Mouse (Mus musculus) forebrain, embryonic 13.5 days (tissue): ENCODE measurements around the gene Zfp422. TPM values are rescaled to one million over a fixed set of nuclear protein-coding genes. Genes with fewer than 3 reads are reported as not detected.

Experiments used
- ATAC-seq: fragments of 200-750 bp; cut with Nextera tagmentation; 2 replicates; pipeline ENCODE4 v1.8.0; 2017
- H3K27ac ChIP-seq: fragments of 300-500 bp; sonication (generic); 2 replicates; pipeline ENCODE4 v1.5.1; 2015; ENCODE audit warnings: inconsistent platforms, mild to moderate bottlenecking, moderate library complexity
- H3K27me3 ChIP-seq: fragments of 300-500 bp; sonication (generic); 2 replicates; pipeline ENCODE4 v1.6.1; 2015; ENCODE audit warnings: mild to moderate bottlenecking, inconsistent platforms
- H3K36me3 ChIP-seq: fragments of 300-500 bp; sonication (generic); 2 replicates; pipeline ENCODE4 v1.6.1; 2015; ENCODE audit warnings: mild to moderate bottlenecking, inconsistent platforms; ENCODE audit not compliant: poor library complexity, severe bottlenecking
- H3K4me1 ChIP-seq: fragments of 300-500 bp; sonication (generic); 2 replicates; pipeline ENCODE4 v1.6.1; 2015; ENCODE audit warnings: inconsistent platforms
- H3K4me2 ChIP-seq: fragments of 300-500 bp; sonication (generic); 2 replicates; pipeline ENCODE4 v1.6.1; 2015; ENCODE audit warnings: inconsistent platforms, mild to moderate bottlenecking, moderate library complexity
- H3K4me3 ChIP-seq: fragments of 300-500 bp; sonication (generic); 2 replicates; pipeline ENCODE4 v1.5.1; 2015; ENCODE audit warnings: mild to moderate bottlenecking, inconsistent platforms
- H3K9ac ChIP-seq: fragments of 300-500 bp; sonication (generic); 2 replicates; pipeline ENCODE4 v1.6.1; 2015; ENCODE audit warnings: mild to moderate bottlenecking, inconsistent platforms
- H3K9me3 ChIP-seq: fragments of 300-500 bp; sonication (generic); replicated peaks from 2 replicates; pipeline ENCODE4 v1.6.1; 2016; ENCODE audit warnings: inconsistent platforms
- WGBS: fragments of 180-500 bp; shearing (Covaris S2); methylation state at CpG from one replicate; pipeline ENCODE4 v1.1.7; 2015; 5-methylcytosine and 5-hydroxymethylcytosine counted together
- polyA plus RNA-seq: library from polyadenylated mRNA; unstranded; fragments of >200 nt; fragmentation: Nextera tagmentation; extraction: Ambion mirVana; gene quantifications from 2 replicates; pipeline ENCODE4 v1.2.1, GENCODE M21; 2015

Gene Zfp422
- polyA plus RNA-seq, 1 experiment from 2014 or later: 287 TPM

- no peak overlapping the region; the same call in 1 of the 2 replicates for H3K27ac ChIP-seq
Measured at GRCm38 (mm10) chr6:116667382-116667781, 38.6 kb upstream of the Zfp422 start.

GRCm38 (mm10) chr6:116666892-116667291 is 38.1 kb upstream of the Zfp422 start:
- H3K9ac ChIP-seq: no peak overlapping the region
- peaks cover 3% of the 10 kb centered on the region; the same call in 1 of the 2 replicates for H3K27me3 ChIP-seq
- H3K9me3 ChIP-seq: no peaks in the 10 kb centered on the region
- ATAC-seq: no peak
- peaks cover 52% of the 10 kb centered on the region for H3K4me1 ChIP-seq
- no peak overlapping the region; the same call in 1 of the 2 replicates for H3K27ac ChIP-seq
- no peak overlapping the region for H3K4me3 ChIP-seq
- H3K36me3 ChIP-seq: no peaks in the 10 kb centered on the region
- WGBS: 13% methylated on average over 3 of the region's 3 CpGs
- H3K4me2 ChIP-seq: no peak overlapping the region

More at GRCm38 (mm10) chr6:116667382-116667781, 38.6 kb upstream of the Zfp422 start:
- Histone ChIP-seq H3K4me1 (peaks cover 52% of the 10 kb centered on the region), H3K9ac (no peak overlapping the region), H3K4me3 (no peak overlapping the region), H3K9me3 (no peaks in the 10 kb centered on the region), H3K27me3 (peaks cover 3% of the 10 kb centered on the region; the same call in 1 of the 2 replicates), H3K4me2 (no peak overlapping the region), H3K36me3 (no peaks in the 10 kb centered on the region)
- no peak for ATAC-seq
- WGBS: 63% methylated on average over 3 of the region's 3 CpGs

- Histone ChIP-seq H3K9ac (no peak overlapping the region), H3K4me2 (no peak overlapping the region), H3K4me1 (peaks cover 46% of the 10 kb centered on the region), H3K36me3 (no peaks in the 10 kb centered on the region), H3K4me3 (no peak overlapping the region), H3K27ac (no peak overlapping the region), H3K27me3 (no peaks in the 10 kb centered on the region), H3K9me3 (no peaks in the 10 kb centered on the region)
- 53% methylated on average over 12 of the region's 12 CpGs for WGBS
- no peak for ATAC-seq
Measured at GRCm38 (mm10) chr6:116666085-116666750, 37.4 kb upstream of the Zfp422 start.

GRCm38 (mm10) chr6:116664830-116665229 is 36.0 kb upstream of the Zfp422 start:
- ATAC-seq: no peak
- Histone ChIP-seq H3K4me1 (peaks cover 32% of the 10 kb centered on the region), H3K9me3 (no peaks in the 10 kb centered on the region), H3K27ac (no peak overlapping the region), H3K36me3 (no peaks in the 10 kb centered on the region), H3K4me2 (no peak overlapping the region), H3K27me3 (no peaks in the 10 kb centered on the region), H3K4me3 (no peak overlapping the region), H3K9ac (no peak overlapping the region)
- WGBS: 86% methylated on average over 3 of the region's 3 CpGs

GRCm38 (mm10) chr6:116664031-116664430 is 35.2 kb upstream of the Zfp422 start:
- no peak for ATAC-seq
- Histone ChIP-seq H3K36me3 (no peaks in the 10 kb centered on the region), H3K4me2 (no peak overlapping the region), H3K9me3 (no peaks in the 10 kb centered on the region), H3K4me1 (peaks cover 24% of the 10 kb centered on the region), H3K27me3 (no peaks in the 10 kb centered on the region), H3K4me3 (no peak overlapping the region), H3K27ac (no peak overlapping the region), H3K9ac (no peak overlapping the region)
- 82% methylated on average over 6 of the region's 6 CpGs for WGBS

- Histone ChIP-seq H3K9me3 (no peaks in the 10 kb centered on the region), H3K36me3 (no peaks in the 10 kb centered on the region), H3K4me3 (no peak overlapping the region), H3K4me1 (peaks cover 17% of the 10 kb centered on the region), H3K9ac (no peak overlapping the region), H3K27ac (no peak overlapping the region), H3K4me2 (no peak overlapping the region), H3K27me3 (no peaks in the 10 kb centered on the region)
- ATAC-seq: no peak
- 89% methylated on average over 2 of the region's 2 CpGs for WGBS
Measured at GRCm38 (mm10) chr6:116663364-116663763, 34.6 kb upstream of the Zfp422 start.

GRCm38 (mm10) chr6:116653684-116654454 is 25.1 kb upstream of the Zfp422 start:
- H3K36me3 ChIP-seq: no peaks in the 10 kb centered on the region
- no peak overlapping the region for H3K27ac ChIP-seq
- no peaks in the 10 kb centered on the region for H3K27me3 ChIP-seq
- ATAC-seq: peak; percentile 90
- no peaks in the 10 kb centered on the region for H3K4me1 ChIP-seq
- no peaks in the 10 kb centered on the region for H3K9me3 ChIP-seq
- 59% methylated on average over 9 of the region's 9 CpGs for WGBS
- H3K9ac ChIP-seq: no peak overlapping the region
- H3K4me3 ChIP-seq: no peak overlapping the region
- H3K4me2 ChIP-seq: no peak overlapping the region

GRCm38 (mm10) chr6:116653191-116653590 is 24.4 kb upstream of the Zfp422 start:
- WGBS: 73% methylated on average over 3 of the region's 3 CpGs
- Histone ChIP-seq H3K36me3 (no peaks in the 10 kb centered on the region), H3K4me3 (no peak overlapping the region), H3K4me2 (no peak overlapping the region), H3K27me3 (no peaks in the 10 kb centered on the region), H3K27ac (no peak overlapping the region), H3K9ac (no peak overlapping the region), H3K4me1 (no peaks in the 10 kb centered on the region), H3K9me3 (no peaks in the 10 kb centered on the region)
- no peak for ATAC-seq

- no peak overlapping the region for H3K4me2 ChIP-seq
- ATAC-seq: no peak
Measured at GRCm38 (mm10) chr6:116651437-116652118, 22.8 kb upstream of the Zfp422 start.

GRCm38 (mm10) chr6:116650406-116650805 is 21.6 kb upstream of the Zfp422 start, which contains the start of gene Depp1:
Depp1 (plus strand) TSS chr6:116650609.
- no peaks in the 10 kb centered on the region for H3K9me3 ChIP-seq
- ATAC-seq: no peak
- no peaks in the 10 kb centered on the region for H3K27me3 ChIP-seq
- no peak within 1 kb of the TSS for H3K27ac ChIP-seq
- no peak within 1 kb of the TSS for H3K4me2 ChIP-seq
- no peak within 1 kb of the TSS for H3K9ac ChIP-seq
- 0 out of 2 replicates have a peak, but pooled peaks cover 5% of the 10 kb centered on the region for H3K36me3 ChIP-seq
- 83% methylated on average over 6 of the region's 6 CpGs for WGBS
- H3K4me1 ChIP-seq: no peaks in the 10 kb centered on the region
- H3K4me3 ChIP-seq: no peak within 1 kb of the TSS

More at GRCm38 (mm10) chr6:116651437-116652118, 22.8 kb upstream of the Zfp422 start:
- H3K27me3 ChIP-seq: no peaks in the 10 kb centered on the region
- H3K9me3 ChIP-seq: no peaks in the 10 kb centered on the region
- H3K27ac ChIP-seq: no peak overlapping the region
- 80% methylated on average over 20 of the region's 20 CpGs for WGBS
- H3K4me1 ChIP-seq: no peaks in the 10 kb centered on the region
- no peak overlapping the region for H3K4me3 ChIP-seq
- no peak overlapping the region for H3K9ac ChIP-seq
- 0 out of 2 replicates have a peak, but pooled peaks cover 5% of the 10 kb centered on the region for H3K36me3 ChIP-seq

GRCm38 (mm10) chr6:116649811-116650210 is 21.0 kb upstream of the Zfp422 start:
- Histone ChIP-seq H3K27ac (no peak overlapping the region), H3K36me3 (0 out of 2 replicates have a peak, but pooled peaks cover 5% of the 10 kb centered on the region), H3K4me2 (no peak overlapping the region), H3K9me3 (no peaks in the 10 kb centered on the region), H3K4me3 (no peak overlapping the region), H3K4me1 (no peaks in the 10 kb centered on the region), H3K9ac (no peak overlapping the region), H3K27me3 (no peaks in the 10 kb centered on the region)
- 92% methylated on average over 7 of the region's 7 CpGs for WGBS
- ATAC-seq: no peak

GRCm38 (mm10) chr6:116647763-116648162 is 19.0 kb upstream of the Zfp422 start:
- no peak overlapping the region for H3K4me2 ChIP-seq
- WGBS: 78% methylated on average over 12 of the region's 12 CpGs
- no peak overlapping the region for H3K9ac ChIP-seq
- ATAC-seq: no peak
- H3K9me3 ChIP-seq: no peaks in the 10 kb centered on the region
- no peak overlapping the region for H3K27ac ChIP-seq
- no peaks in the 10 kb centered on the region for H3K4me1 ChIP-seq
- H3K36me3 ChIP-seq: 0 out of 2 replicates have a peak, but pooled peaks cover 5% of the 10 kb centered on the region
- H3K4me3 ChIP-seq: no peak overlapping the region
- H3K27me3 ChIP-seq: no peaks in the 10 kb centered on the region
